In genomic region chr11:54787488-54788474, GRCm38 (mm10) we compare ENCODE assay signal across 7 mouse cellular contexts. TPM values are rescaled to one million over a fixed set of nuclear protein-coding genes. Genes with fewer than 3 reads are reported as not detected.
DNase-seq lines count a peak whose midpoint lies in the region; ATAC-seq and TF ChIP-seq lines count a peak whose summit lies in the region.

TSS of gene Cdc42se2 (minus strand) at chr11:54787675.

- intact Hi-C loops in left cerebral cortex, postnatal 4 days (cut with DNase I) = loop anchor here (5.0 kb wide), 1 partner anchor 75 kb away; the partner anchor contains the start of gene Lyrm7

- H3K36me3 ChIP-seq in embryonic facial prominence, embryonic 10.5 days (replicated peaks) = peaks cover 12% of the 10 kb centered on the region; the same call in 1 of the 2 replicates
- H3K36me3 ChIP-seq in intestine, postnatal 0 days (ENCODE audit: control insufficient read depth, insufficient read depth) = no peaks in the 10 kb centered on the region
- H3K36me3 ChIP-seq in midbrain, embryonic 12.5 days = no peaks in the 10 kb centered on the region
- H3K36me3 ChIP-seq in small intestine, adult 2 months (ENCODE audit: control insufficient read depth, insufficient read depth, low read length) = no peaks in the 10 kb centered on the region; the same call in 1 of the 2 replicates

- 4% methylated on average over 56 of the region's 56 CpGs for WGBS in embryonic facial prominence, embryonic 10.5 days
- 5% methylated on average over 56 of the region's 56 CpGs for WGBS in intestine, postnatal 0 days
- 4% methylated on average over 56 of the region's 56 CpGs for WGBS in midbrain, embryonic 12.5 days
- WGBS in small intestine, adult 2 months = 4% methylated on average over 56 of the region's 56 CpGs

- peak; percentile 29 for TF ChIP-seq CTCF in intestine, postnatal 0 days (IDR thresholded peaks at IDR 0.05; ENCODE audit: low read depth)
- TF ChIP-seq CTCF in small intestine, adult 2 months (IDR thresholded peaks at IDR 0.05; ENCODE audit: extremely low read depth, insufficient read length, insufficient replicate concordance, low read depth, low read length) = no peak

- peaks cover 20% of the 10 kb centered on the region for H3K4me1 ChIP-seq in embryonic facial prominence, embryonic 10.5 days
- H3K4me1 ChIP-seq in intestine, postnatal 0 days (replicated peaks; ENCODE audit: control insufficient read depth, insufficient read depth, low read length) = peaks cover 5% of the 10 kb centered on the region; the same call in 1 of the 2 replicates
- H3K4me1 ChIP-seq in midbrain, embryonic 12.5 days = peaks cover 30% of the 10 kb centered on the region
- H3K4me1 ChIP-seq in small intestine, adult 2 months (ENCODE audit: control insufficient read depth, insufficient read depth, insufficient read length, low read length) = peaks cover 10% of the 10 kb centered on the region; the same call in 1 of the 2 replicates

- peak; percentile 98 for DNase-seq in adrenal gland, postnatal 10 days
- peak; percentile 99 for DNase-seq in embryonic facial prominence, embryonic 10.5 days (ENCODE audit: low spot score)
- peak; percentile 33 for DNase-seq in gonadal fat pad, adult 2 months (ENCODE audit: low read depth)
- DNase-seq in left cerebral cortex, postnatal 4 days = peak; percentile 100

- peak within 1 kb of the TSS; percentile 96 for H3K4me3 ChIP-seq in embryonic facial prominence, embryonic 10.5 days
- H3K4me3 ChIP-seq in intestine, postnatal 0 days (ENCODE audit: low read depth, low read length) = peak within 1 kb of the TSS; percentile 93
- H3K4me3 ChIP-seq in midbrain, embryonic 12.5 days = peak within 1 kb of the TSS; percentile 94
- peak within 1 kb of the TSS; percentile 79 for H3K4me3 ChIP-seq in small intestine, adult 2 months (ENCODE audit: low read depth, low read length)

- H3K4me2 ChIP-seq in intestine, postnatal 0 days (replicated peaks; ENCODE audit: low read depth) = peak within 1 kb of the TSS; percentile 83
- H3K4me2 ChIP-seq in midbrain, embryonic 12.5 days (replicated peaks) = peak within 1 kb of the TSS; percentile 71

- no peaks in the 10 kb centered on the region for H3K27me3 ChIP-seq in embryonic facial prominence, embryonic 10.5 days (replicated peaks; ENCODE audit: low read depth, poor library complexity, severe bottlenecking)
- H3K27me3 ChIP-seq in intestine, postnatal 0 days (replicated peaks; ENCODE audit: control insufficient read depth, insufficient read depth, low read length) = no peaks in the 10 kb centered on the region
- no peaks in the 10 kb centered on the region for H3K27me3 ChIP-seq in midbrain, embryonic 12.5 days
- H3K27me3 ChIP-seq in small intestine, adult 2 months (ENCODE audit: control insufficient read depth, insufficient read depth, low read length) = no peaks in the 10 kb centered on the region

- no peaks in the 10 kb centered on the region for H3K9me3 ChIP-seq in embryonic facial prominence, embryonic 10.5 days
- no peaks in the 10 kb centered on the region for H3K9me3 ChIP-seq in intestine, postnatal 0 days (ENCODE audit: control insufficient read depth)
- H3K9me3 ChIP-seq in midbrain, embryonic 12.5 days = no peaks in the 10 kb centered on the region

- peak; percentile 99 for ATAC-seq in intestine, postnatal 0 days
- ATAC-seq in midbrain, embryonic 12.5 days (ENCODE audit: low FRiP score, low read depth) = peak; percentile 98

- H3K9ac ChIP-seq in intestine, postnatal 0 days (ENCODE audit: low read depth, low read length) = peak within 1 kb of the TSS; percentile 92
- peak within 1 kb of the TSS; percentile 94 for H3K9ac ChIP-seq in midbrain, embryonic 12.5 days (replicated peaks)

- TF ChIP-seq POLR2A in small intestine, adult 2 months (IDR thresholded peaks at IDR 0.05; ENCODE audit: low read depth, low read length) = peak; percentile 97

- peak within 1 kb of the TSS; percentile 98 for H3K27ac ChIP-seq in embryonic facial prominence, embryonic 10.5 days (replicated peaks)
- H3K27ac ChIP-seq in intestine, postnatal 0 days (ENCODE audit: low read depth, low read length) = peak within 1 kb of the TSS; percentile 99
- peak within 1 kb of the TSS; percentile 98 for H3K27ac ChIP-seq in midbrain, embryonic 12.5 days (replicated peaks)
- H3K27ac ChIP-seq in small intestine, adult 2 months (ENCODE audit: insufficient read depth, low read depth, low read length) = peak within 1 kb of the TSS; percentile 84

RNA-seq across cellular contexts. Expression of gene Cdc42se2, which starts in this region (rescaled TPM):
- 10 to 100 TPM; 24.4 to 27.7 TPM for total RNA-seq in adrenal gland, postnatal 10 days (2021)
- polyA plus RNA-seq in embryonic facial prominence, embryonic 10.5 days (2016; fragmentation: Nextera tagmentation; extraction: Ambion mirVana) = 144 and 160 TPM in 2 replicates
- 77.5 and 84.2 TPM in 2 replicates for polyA plus RNA-seq in gonadal fat pad, adult 2 months (2012; rRNA removed)
- 58.8 and 63.5 TPM in 2 replicates for polyA plus RNA-seq in intestine, postnatal 0 days (2015; fragmentation: Nextera tagmentation; extraction: Ambion mirVana)
- 100 to 1,000 TPM; 104 to 107 TPM for total RNA-seq in left cerebral cortex, postnatal 4 days (2021)
- polyA plus RNA-seq in midbrain, embryonic 12.5 days (2016; fragmentation: Nextera tagmentation; extraction: Ambion mirVana) = 251 and 254 TPM in 2 replicates
- 23.2 and 69.2 TPM in 2 replicates for polyA plus RNA-seq in small intestine, adult 2 months (2012; rRNA removed)

Comparison
In these comparisons a context has a peak if more than half of its experiments do, and no peak if none do; other contexts are left out.
1. Peak in every context shown above with its lines: DNase-seq, ATAC-seq, H3K4me3 ChIP-seq and H3K27ac ChIP-seq.
2. DNase-seq: peak in every context shown above with its lines; median percentile 100 in left cerebral cortex, postnatal 4 days; 99 in embryonic facial prominence, embryonic 10.5 days; 98 in adrenal gland, postnatal 10 days; 33 in gonadal fat pad, adult 2 months.